Mouse (Mus musculus): ENCODE data around the gene Ccdc9b.

GRCm38 (mm10) chr2:118766041-118767033, 3.9 kb upstream of the Ccdc9b start:
- TF ChIP-seq CTCF (IDR thresholded peaks at IDR 0.05; ENCODE audit: control insufficient read depth, insufficient read depth, insufficient replicate concordance, low read depth, low read length) (no peak), POLR2A (IDR thresholded peaks at IDR 0.05; ENCODE audit: control insufficient read depth, low read depth, low read length) (no peak)

Data from testis, adult 2 months (tissue).